Mouse (Mus musculus) spleen, adult 2 months (tissue): ENCODE measurements around the gene Kdm6a. TPM values are rescaled to one million over a fixed set of nuclear protein-coding genes. Genes with fewer than 3 reads are reported as not detected.

Experiments
- DNase-seq, 2 experiments: peaks; one replicate each; pipeline versions ENCODE4 v3.0.0 to v3.0.0-alpha.2; 2012 to 2021; ENCODE audit warnings: low spot score in 2 of 2, low read depth in 1 of 2
- H3K27ac ChIP-seq: fragments of 200-500 bp; 2 replicates; pipeline ENCODE4 v1.5.1; 2012; ENCODE audit warnings: low read length, inconsistent platforms; ENCODE audit not compliant: insufficient read depth
- H3K27me3 ChIP-seq: fragments of 200-500 bp; 2 replicates; pipeline ENCODE4 v1.6.1; 2012; ENCODE audit warnings: mild to moderate bottlenecking, moderate library complexity, low read length, inconsistent platforms; ENCODE audit not compliant: control insufficient read depth, insufficient read depth
- H3K36me3 ChIP-seq: fragments of 200-500 bp; 2 replicates; pipeline ENCODE4 v1.6.1; 2012; ENCODE audit warnings: mild to moderate bottlenecking, low read length, inconsistent platforms; ENCODE audit not compliant: control insufficient read depth, insufficient read depth
- H3K4me1 ChIP-seq: fragments of 200-500 bp; 2 replicates; pipeline ENCODE4 v1.6.1; 2011; ENCODE audit warnings: inconsistent platforms; ENCODE audit not compliant: control insufficient read depth, insufficient read depth, insufficient read length
- H3K4me3 ChIP-seq: fragments of 200-500 bp; 2 replicates; pipeline ENCODE4 v1.5.1; 2011; ENCODE audit warnings: mild to moderate bottlenecking, inconsistent platforms; ENCODE audit not compliant: insufficient read depth, insufficient read length; ENCODE audit errors: extremely low read depth
- CTCF ChIP-seq: fragments of 200-500 bp; IDR thresholded peaks from 2 replicates; pipeline ENCODE4 v1.5.1; 2011; ENCODE audit warnings: mild to moderate bottlenecking, inconsistent platforms; ENCODE audit not compliant: insufficient read depth, insufficient read length, insufficient replicate concordance; ENCODE audit errors: extremely low read depth
- POLR2A ChIP-seq: fragments of 200-500 bp; IDR thresholded peaks from 2 replicates; pipeline ENCODE4 v1.6.1; 2011; ENCODE audit warnings: low read depth, low read length, inconsistent platforms
- WGBS: fragments of 180-500 bp; shearing (Covaris S2); methylation state at CpG from one replicate; pipeline ENCODE4 v1.1.7; 2018; 5-methylcytosine and 5-hydroxymethylcytosine counted together
- polyA plus RNA-seq: library from polyadenylated mRNA; depleted of rRNA; stranded (reverse); fragments of >200 nt; gene quantifications from 2 replicates; pipeline ENCODE4 v1.2.3, GENCODE M21; 2012; rRNA removed

Gene Kdm6a
- polyA plus RNA-seq, 1 experiment: 7.6 TPM

DNA sequence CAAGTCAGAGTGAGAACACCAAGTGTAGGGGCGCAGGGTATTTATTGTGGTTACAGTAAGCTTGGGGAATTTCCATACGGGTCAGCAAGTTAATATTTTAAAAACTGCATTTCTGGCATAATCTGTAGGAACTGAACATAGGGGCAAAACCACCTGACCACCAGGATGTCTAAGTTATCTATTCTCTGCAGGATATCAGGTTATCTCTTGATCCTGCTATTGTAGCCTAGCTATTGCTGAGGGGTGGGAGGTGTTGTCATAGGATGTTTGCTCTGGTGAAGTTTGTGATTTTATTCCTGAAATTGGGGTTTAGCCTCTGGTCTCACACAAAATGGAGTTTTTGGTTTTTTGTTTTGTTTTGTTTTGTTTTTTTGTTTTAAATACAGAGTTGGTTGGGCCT is 25.9 kb downstream of the Kdm6a start:
- TF ChIP-seq CTCF (no peak), POLR2A (no peak)
- Histone ChIP-seq H3K27me3 (no peaks in the 10 kb centered on the region), H3K27ac (no peak overlapping the region), H3K36me3 (no peaks in the 10 kb centered on the region), H3K4me3 (no peak overlapping the region), H3K4me1 (peaks cover 6% of the 10 kb centered on the region)
- DNase-seq: no peak
- WGBS: 62% methylated on average over 2 of the region's 2 CpGs

DNA sequence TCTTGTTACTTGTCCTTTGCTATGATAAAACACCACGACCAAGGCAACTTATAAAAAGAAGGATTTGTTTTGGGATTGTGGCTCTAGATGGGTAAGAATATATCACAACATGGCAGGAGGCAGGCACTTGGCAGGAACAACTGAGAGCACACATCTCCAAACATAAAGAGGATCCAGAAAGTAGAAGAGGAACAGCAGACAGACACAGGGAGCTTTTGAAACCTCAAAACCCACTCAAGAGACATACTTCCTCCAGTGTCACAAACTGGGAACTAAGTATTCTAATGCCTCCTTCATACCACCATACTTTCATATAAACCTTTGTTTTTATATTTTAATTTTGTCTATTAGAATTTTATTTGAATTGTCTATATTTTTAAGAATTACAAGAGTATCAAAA is 77.2 kb downstream of the Kdm6a start:
- H3K27ac ChIP-seq: no peak overlapping the region
- no peaks in the 10 kb centered on the region; the same call in 1 of the 2 replicates for H3K36me3 ChIP-seq
- no peaks in the 10 kb centered on the region for H3K27me3 ChIP-seq
- H3K4me3 ChIP-seq: no peak overlapping the region
- TF ChIP-seq POLR2A: no peak
- DNase-seq: no peak
- WGBS: 82% methylated on average over 1 of the region's 1 CpGs
- no peaks in the 10 kb centered on the region for H3K4me1 ChIP-seq

DNA sequence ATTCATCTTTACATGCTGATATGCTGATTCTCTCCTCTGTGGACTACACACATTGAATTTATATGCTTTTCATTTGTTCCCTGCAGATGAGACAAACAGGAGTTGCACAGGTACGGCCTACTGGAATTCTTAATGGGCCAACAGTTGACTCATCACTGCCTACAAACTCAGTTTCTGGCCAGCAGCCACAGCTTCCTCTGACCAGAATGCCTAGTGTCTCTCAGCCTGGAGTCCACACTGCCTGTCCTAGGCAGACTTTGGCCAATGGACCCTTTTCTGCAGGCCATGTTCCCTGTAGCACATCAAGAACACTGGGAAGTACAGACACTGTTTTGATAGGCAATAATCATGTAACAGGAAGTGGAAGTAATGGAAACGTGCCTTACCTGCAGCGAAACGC is 88.2 kb downstream of the Kdm6a start:
- 95% methylated on average over 4 of the region's 4 CpGs for WGBS
- no peak for TF ChIP-seq CTCF
- no peak for TF ChIP-seq POLR2A
- Histone ChIP-seq H3K4me1 (no peaks in the 10 kb centered on the region), H3K36me3 (peaks cover 5% of the 10 kb centered on the region), H3K27ac (no peak overlapping the region), H3K4me3 (no peak overlapping the region), H3K27me3 (no peaks in the 10 kb centered on the region)
- DNase-seq: no peak

DNA sequence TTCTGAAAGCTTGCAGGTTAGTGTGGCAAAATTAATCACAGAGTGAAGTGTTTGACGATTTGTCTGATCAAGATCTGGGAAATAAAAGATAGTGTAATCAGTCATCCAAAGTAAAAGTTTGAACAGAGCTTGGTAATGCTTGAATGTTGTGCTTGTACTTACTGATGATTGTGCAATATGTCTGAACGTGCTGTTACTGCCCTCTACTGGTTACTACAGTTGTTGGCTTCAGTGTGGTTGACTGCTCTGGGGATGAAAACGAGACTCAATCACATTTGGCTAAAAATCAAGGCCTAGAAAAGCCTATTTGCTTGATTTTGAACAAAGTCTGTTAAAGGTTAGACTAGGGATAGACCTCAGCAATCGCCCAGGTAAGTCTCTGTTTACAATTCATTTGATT is 92.4 kb downstream of the Kdm6a start:
- TF ChIP-seq CTCF: peak; percentile 26; the same call in 1 of the 2 replicates
- no peak for TF ChIP-seq POLR2A
- WGBS: 50% methylated on average over 4 of the region's 4 CpGs
- peak; percentile 5 to 15 for DNase-seq
- Histone ChIP-seq H3K27ac (no peak overlapping the region), H3K4me1 (no peaks in the 10 kb centered on the region), H3K4me3 (no peak overlapping the region), H3K36me3 (peaks cover 6% of the 10 kb centered on the region), H3K27me3 (no peaks in the 10 kb centered on the region)

DNA sequence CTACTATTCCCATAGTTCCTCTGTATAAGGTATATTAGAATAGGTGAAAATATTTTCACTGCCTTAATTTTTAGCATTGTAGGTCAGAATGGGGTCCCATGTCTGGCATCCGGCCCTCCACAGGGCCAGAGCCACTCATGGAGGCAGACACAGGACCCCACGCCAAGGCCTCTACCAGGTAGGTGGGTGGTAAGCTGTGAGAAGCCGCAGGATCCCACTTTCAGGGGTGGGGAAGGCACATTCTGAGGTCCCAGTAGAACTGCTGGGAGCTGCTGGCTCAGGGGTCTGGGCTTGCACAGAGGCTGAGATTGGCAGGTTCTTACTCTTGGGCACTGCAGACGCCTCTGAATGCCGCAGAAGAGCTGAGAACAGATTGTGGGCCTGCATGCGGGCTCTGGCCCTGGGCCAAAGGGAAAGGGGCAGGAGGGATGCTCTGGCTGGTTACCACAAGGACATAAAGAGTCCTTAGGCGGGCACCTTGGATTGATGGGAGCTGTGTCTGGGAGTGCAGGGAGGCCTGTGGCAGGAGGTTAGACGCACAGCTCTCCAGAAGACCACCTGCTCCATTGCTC is 95.9 kb downstream of the Kdm6a start:
- H3K27me3 ChIP-seq: no peaks in the 10 kb centered on the region
- no peak overlapping the region for H3K27ac ChIP-seq
- no peak overlapping the region for H3K4me3 ChIP-seq
- 93% methylated on average over 8 of the region's 8 CpGs for WGBS
- no peak for DNase-seq
- TF ChIP-seq CTCF: no peak
- TF ChIP-seq POLR2A: no peak
- peaks cover 3% of the 10 kb centered on the region for H3K36me3 ChIP-seq
- no peaks in the 10 kb centered on the region for H3K4me1 ChIP-seq

DNA sequence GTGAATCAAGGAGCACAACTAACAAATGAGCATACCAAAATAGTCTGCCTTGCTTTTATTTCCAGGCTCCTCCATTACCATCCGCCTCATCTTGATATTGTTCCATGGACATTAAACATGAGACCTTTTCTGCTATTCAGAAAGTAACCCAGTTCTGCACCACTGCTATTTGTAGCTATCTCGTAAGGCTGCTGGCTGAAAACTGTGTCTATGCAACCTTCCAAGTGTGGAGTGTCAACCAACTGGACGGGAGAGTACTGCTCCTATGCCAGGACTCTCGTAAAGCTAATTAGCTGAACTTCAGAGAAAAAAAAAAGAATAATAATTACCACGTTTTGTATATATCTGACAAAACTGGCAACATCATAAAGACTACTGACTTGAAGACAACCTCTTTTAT is 116.2 kb downstream of the Kdm6a start:
- Histone ChIP-seq H3K4me1 (no peaks in the 10 kb centered on the region), H3K27me3 (no peaks in the 10 kb centered on the region), H3K27ac (no peak overlapping the region), H3K4me3 (no peak overlapping the region), H3K36me3 (no peaks in the 10 kb centered on the region)
- no peak for TF ChIP-seq CTCF
- TF ChIP-seq POLR2A: no peak
- DNase-seq: no peak
- 89% methylated on average over 5 of the region's 5 CpGs for WGBS

DNA sequence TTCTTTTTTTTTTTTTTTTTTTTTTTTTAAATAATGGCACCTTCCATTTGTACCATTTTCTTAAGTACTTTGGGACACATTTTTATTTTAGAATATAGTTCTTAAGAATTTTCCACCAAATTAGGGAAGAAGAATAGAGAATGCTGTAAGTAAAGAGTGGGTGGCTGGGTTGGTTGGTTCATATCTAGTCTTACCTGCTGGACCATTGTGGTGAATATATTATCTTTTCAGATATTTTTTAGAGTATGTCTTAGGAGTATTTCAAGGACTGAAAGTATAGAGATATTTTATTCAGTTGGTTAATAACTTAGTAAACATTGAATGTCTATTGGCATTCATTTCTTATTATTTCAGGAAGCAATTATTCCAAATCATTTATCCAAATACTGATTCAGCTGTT is 117.8 kb downstream of the Kdm6a start:
- no peaks in the 10 kb centered on the region for H3K36me3 ChIP-seq
- H3K4me3 ChIP-seq: no peak overlapping the region
- no peak for DNase-seq
- no peaks in the 10 kb centered on the region for H3K27me3 ChIP-seq
- H3K4me1 ChIP-seq: no peaks in the 10 kb centered on the region
- H3K27ac ChIP-seq: no peak overlapping the region
- TF ChIP-seq CTCF (no peak), POLR2A (no peak)

Other genes starting within 250 kb of the Kdm6a start
- not detected in 2 replicates for gene Dusp21, start 16.7 kb upstream of the Kdm6a start, polyA plus RNA-seq